Mouse (Mus musculus) layer of hippocampus, adult 9-11 months (tissue): ENCODE measurements around the gene Suv39h2.

Experiments used
- DNase-seq: peaks from one replicate; pipeline ENCODE4 v3.0.0; 2022

The Suv39h2 gene

DNA sequence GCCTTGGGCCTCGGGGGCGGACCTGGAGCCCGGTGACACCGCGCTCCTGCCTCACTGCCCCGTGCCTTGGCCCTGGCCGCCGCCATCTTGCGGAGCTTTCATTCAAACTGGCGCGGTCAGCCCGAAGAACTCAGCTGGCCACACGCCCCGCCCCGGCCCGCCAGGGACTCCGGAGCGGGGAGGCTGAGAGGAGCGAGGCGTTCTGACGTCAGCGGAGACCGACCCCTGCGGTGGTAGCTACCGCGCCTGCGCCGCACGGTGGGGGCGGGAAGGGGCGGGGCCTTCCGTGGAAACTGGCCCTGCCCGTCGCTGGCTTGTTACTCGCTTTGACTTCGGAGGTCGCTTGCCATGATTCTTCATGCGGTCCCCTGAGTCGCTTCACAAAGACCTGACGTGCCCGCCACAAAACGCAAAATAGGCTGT lies at the start of gene Suv39h2:
Suv39h2 (minus strand) TSS at position 171 of the 423 bp plus-strand sequence.
- DNase-seq = peak; percentile 95

- no peak for DNase-seq
These were observed 47.7 kb upstream of the Suv39h2 start for GRCm38 (mm10) chr2:3522558-3522957.

DNA sequence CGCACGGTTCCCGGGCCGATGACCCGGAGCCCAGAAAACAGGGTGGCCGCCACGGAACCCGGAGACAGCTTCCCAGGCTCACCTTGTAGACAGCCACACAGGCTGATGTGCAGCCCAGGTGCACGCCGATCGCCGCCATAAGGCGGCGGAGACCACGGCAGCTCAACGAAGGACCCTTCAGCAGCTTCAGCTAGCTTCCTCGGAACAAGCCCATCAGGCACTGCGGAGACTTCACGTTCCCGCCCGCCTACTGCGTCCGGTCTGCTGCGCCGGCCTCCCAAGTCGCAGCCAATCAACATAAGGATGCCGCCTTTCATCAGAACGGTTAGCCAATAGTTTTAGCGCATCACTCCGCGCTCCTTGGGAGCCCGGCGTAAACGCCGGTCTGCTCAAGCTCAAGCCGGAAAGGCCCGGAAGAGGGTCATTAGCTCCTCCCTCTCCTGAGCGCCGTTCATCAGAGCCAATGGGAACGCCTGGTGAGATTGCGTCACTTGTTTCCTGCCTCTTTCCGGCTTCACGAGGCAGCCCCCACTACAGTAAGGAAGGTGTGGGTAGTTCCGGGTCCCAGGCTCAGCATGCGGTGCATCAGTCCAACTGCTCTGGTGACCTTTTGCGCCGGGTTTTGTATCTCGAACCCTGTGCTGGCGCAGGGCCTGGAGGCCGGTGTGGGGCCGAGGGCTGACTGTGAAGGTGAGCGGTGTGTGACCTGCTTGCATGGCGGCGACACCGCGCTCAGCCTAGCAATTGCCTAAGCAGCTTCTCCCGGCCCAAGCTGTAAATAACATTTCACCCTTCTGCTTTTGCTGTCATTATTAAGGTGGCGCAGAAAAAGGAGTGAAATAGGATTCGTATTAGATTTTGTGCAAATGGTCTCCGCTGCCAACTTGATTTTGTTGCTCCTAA lies 38.0 kb upstream of the Suv39h2 start, which contains the start of the genes Gm45902, Hspa14 and Cdnf:
Gm45902 (minus strand) TSS at position 239 of the 903 bp plus-strand sequence.
Hspa14 (minus strand) TSS at position 263 of the 903 bp plus-strand sequence.
Cdnf (plus strand) TSS at position 479 of the 903 bp plus-strand sequence.
- DNase-seq = peak; percentile 99

- no peak for DNase-seq
These were observed 37.2 kb upstream of the Suv39h2 start for GRCm38 (mm10) chr2:3512076-3512475.

- DNase-seq = no peak
These were observed 26.1 kb upstream of the Suv39h2 start for GRCm38 (mm10) chr2:3500886-3501285.

DNA sequence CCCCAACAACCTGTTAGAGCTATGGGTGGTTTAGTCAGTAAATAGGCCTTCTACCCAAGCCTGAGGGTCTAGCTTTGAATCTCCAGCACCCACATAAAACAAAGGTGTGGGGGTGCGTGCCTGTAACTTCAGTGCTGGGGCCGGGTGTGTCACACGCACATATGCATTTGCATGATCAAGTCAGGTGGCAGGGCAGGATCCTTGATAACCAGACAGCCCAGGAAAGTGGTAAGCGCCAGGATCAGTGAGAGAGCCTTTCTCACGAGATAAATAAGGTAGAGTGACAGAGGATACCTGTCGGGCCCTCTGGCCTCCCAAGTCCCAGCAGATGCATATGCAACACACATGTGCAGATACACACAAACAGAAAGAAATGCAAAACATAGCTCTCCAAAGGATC lies 24.7 kb upstream of the Suv39h2 start:
- DNase-seq = no peak

- no peak for DNase-seq
These were observed 19.1 kb upstream of the Suv39h2 start for GRCm38 (mm10) chr2:3493833-3494409.

- DNase-seq = no peak
These were observed 15.0 kb upstream of the Suv39h2 start for GRCm38 (mm10) chr2:3489816-3490215.

- DNase-seq = no peak
These were observed 5.4 kb upstream of the Suv39h2 start for GRCm38 (mm10) chr2:3480239-3480638.

DNA sequence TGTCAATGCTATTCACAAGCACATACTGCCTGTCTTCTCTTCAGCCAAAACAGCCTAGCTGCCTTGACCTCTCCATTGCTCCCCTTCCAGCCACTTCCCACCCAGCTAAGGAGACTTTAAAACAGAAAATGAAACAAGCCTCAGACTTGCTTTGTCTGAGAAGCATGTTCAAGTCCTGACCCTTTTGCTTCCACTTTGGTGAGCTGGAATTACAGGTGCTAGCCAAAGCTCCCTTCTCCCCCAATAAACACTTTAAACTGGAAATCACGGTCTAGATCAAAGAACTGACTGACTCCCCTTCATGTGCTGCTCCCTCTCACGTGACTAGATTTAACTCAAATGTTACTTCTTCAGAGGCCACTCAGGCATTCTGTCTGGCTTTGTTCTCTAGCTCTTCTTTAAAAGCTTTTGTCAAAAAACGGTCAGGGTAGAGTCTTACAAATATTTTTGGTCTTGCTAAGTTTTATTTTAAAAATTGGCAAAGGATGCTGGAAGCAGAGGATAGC lies 968 bp upstream of the Suv39h2 start:
- DNase-seq = no peak

DNA sequence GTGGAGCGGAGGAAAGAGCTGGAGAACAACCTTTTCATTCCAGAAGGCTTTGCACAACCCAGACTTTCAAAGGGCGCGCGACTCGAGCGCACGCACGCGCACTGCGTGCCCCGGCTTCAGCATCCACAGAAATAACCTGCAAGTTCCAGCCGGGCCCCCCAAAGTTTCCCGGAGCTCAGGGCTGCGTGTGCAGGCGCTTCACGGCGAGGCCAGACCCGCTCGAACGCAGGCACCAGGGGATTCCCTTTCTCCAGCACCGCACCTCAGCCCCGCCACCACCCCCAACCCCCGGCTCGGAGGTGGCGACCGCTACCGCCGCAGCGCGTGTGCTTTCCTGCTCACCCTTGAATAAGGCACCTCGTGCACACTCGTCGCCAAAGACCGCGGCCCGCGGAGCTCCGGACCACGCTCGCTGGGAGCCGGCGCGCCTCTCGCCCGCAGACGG lies 448 bp downstream of the Suv39h2 start:
- DNase-seq = peak; percentile 42

- no peak for DNase-seq
These were observed 940 bp downstream of the Suv39h2 start for GRCm38 (mm10) chr2:3473891-3474290.

DNA sequence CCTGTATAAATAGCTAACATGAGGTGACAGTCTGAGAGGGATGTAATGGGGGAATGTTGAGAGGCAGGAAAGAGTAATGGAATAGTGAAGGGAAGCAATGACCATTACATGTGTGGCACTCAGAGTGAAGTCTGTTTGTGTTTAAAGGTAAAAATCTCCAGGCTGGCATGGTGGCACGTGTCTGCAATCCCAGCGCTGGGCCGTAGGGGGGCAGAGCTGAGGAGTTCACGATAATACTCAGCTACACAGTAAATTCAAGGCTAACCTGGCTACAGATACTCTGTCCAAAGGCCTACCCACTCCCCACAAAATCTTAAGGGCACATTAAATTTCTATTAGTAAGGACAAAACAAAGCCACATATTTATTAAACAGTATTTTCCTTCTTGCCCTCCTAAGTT lies 18.2 kb downstream of the Suv39h2 start:
- DNase-seq = no peak

DNA sequence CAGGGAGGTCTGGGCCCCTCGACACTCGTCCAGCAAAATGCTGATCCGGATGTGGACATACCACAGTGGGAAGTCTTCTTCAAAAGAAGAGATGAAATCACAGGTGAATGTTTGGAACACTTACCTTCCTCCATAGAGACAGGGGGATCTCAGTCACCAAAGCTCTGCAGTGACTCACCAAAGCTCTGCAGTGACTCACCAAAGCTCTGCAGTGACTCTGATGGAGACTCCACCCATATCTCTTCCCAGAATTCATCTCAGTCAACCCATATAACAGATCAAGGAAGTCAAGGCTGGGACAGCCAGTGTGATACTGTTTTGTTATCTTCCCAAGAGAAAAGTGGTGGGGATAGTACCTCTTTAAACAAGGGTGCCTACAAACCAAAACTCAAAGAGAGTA lies 21.7 kb downstream of the Suv39h2 start:
- no peak for DNase-seq

DNA sequence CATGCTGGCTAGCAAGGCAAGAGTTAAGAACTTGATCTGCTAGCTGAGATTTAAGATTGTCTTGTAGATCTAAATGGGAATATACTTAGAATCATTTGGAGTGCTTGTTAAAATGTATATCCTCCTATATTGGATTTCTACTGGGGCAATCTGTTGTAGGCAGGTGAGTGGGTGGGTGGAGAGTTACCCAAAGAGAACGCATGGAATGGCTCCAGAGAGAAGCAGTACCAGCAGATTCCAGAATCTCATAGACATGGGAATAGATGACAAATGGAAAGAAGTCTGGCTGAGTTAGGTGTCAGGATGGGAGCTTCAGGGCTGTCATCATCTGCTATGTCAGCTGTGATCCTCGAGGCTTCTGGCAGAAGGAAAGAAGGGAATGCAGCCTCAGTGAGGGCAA lies 25.4 kb downstream of the Suv39h2 start:
- peak; percentile 58 for DNase-seq

DNA sequence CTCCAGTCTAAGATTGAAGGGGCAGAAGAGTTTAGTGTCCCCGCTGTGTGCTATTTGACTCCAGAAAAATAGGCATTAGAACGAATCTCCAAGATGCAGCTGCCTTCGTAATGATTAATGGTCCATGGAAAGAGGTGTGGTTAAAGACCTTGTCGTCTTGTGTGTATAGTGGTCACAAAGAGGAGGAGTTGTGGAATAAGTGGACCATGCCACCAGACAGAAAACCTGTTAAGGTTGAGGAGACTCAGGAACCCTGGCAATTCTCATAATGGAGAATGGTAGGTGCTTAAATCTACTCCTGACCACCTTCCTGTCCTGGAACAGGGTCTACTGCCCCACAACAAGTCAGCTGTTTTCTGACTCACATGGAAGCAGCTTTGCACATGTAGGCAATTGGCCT lies 28.8 kb downstream of the Suv39h2 start:
- DNase-seq = no peak

DNA sequence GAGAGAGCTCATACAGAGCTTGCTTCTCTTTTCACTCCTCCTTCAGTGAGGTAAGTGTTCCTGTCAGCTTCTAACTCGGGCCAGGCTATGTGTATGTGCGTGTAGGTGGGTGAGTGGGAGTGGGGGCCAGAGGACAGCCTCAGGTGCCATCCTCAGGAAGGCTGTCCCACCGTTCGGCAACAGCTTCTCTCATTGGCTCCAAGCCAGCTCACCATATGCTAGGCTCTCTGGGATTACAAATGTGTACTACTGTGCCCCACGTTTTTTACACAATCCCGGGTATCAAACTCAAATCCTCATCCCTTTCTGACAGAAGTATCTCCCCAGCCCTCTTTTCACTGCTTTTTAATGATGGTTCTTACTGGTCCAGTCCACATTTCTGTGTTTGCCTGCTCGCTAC lies 30.6 kb downstream of the Suv39h2 start:
- peak; percentile 48 for DNase-seq

DNA sequence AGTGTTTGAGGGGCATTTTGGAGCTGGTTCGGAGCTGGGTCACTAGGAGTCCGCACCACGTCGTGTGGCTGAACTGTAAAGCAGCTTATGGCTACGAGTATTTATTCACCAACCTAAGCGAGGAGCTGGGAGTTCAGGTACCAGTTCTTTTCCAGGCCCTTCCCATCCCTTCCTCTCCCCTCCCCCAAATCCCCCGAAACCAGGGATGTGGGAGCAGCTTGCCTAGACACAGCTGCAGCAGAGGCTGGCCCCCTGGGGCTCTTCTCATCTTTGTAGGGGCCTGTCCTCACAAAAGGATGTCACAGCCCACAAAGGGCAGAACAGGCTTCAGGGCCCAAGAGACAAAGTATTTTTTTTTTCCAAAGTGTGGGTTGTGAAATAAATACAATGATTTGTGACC lies 36.9 kb downstream of the Suv39h2 start:
- DNase-seq = no peak

DNA sequence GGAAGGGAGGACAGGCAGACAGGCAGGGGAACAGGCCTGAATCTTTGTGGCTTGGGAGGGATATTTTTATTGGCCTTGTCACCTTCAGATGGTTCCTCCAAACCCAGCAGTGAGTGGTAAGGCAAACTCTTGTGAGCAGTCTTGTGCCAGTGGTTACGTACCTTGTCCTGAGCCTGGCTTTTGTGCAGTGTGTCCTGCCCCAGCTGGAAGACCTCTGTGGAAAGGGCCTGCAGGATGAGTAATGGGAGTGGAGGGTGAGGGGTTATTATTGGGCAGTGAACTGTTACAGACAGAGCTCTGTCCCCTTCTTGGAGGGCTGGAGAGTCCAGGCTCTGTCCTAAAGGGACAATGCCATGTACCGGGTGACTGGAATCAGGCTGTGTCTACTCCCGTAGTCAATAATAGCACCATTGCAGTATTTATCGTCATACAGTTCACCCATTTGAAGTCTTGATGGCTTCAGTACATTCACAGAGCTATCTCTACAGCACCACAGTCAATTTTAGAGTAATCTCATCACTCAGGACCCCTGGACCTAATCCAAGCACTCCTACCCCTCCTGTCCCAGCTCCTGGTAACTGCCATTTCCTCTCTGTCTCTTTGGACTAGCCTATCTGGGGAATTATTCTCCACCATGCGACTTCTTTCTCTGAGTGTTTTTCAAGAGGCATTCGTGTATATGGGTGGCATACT lies 39.3 kb downstream of the Suv39h2 start:
- DNase-seq = no peak

- DNase-seq = no peak
These were observed 43.9 kb downstream of the Suv39h2 start for GRCm38 (mm10) chr2:3430956-3431355.

DNA sequence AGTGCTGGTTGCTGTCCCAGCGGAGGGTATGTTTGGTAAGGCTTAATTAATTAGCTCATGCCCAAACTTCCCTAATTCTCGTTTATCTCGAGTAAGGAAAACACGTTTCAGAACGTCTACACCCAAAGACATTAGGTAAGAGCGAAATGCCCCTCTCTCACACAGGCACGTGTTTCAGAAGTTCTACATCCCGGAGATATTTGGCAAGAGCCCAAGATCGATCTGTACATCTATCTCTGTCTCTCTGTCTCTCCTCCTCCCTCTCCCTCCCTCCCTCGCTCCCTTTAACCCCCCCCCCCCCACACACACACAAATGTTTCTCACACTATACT lies 50.3 kb downstream of the Suv39h2 start:
- no peak for DNase-seq

DNA sequence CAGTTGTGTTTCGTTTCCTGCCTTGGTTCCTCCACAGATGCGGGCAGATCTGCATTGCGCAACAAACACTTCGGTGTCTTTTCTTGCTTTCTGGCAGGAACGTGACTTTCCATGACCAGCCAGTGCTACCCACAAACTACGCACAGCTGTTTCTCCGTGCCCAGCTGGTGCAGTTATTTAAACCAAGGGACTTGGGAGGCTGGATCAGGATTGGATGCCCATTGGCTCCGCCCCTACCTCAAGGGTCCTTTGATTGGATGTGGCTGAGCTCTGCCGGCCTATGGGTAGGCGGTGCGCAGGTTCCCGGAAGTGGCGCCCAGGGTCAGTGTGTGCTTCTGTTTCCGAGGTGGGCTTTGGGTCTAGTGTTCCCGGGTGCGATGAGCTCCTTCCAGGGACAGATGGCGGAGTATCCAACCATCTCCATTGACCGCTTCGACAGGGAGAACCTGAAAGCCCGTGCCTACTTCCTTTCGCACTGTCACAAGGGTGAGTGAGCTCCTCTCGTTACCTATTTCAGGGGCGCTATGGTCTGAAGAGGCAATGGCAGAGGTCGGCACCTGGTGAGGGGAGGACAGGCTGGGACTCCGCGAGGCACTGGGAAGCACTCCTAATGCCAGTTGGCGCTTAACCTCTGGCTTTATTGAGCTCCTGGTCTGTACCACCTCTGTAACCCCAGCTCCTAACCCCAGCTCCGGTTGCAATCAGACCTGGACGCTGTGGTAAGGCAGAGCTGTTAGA lies 50.8 kb downstream of the Suv39h2 start, which contains the start of gene Dclre1c:
Dclre1c (plus strand) TSS at position 291 of the 738 bp plus-strand sequence.
- peak; percentile 96 for DNase-seq
